Mouse (Mus musculus): ENCODE data around the gene Gnat1.

Gnat1 gene

DNA sequence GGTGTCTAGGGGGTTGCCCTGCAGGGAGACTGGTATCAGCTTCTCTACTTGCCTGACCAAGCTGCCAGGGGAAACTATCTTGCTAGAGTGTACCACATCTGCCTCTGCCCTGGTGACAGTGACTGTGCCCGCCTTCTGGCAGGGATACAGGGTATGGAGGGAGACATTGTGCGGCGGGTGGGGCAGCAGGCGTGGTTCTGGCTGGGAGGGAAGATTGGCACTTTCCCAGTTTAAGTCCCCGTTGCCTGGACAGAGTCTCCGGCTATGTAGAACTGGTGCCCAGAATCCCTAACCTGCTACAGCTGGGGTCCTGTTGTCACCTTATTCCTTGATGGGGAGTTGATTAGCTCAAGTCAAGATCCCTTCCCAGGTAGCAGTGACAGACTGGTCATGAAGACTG, 47.0 kb downstream of the Gnat1 start:
- in situ Hi-C loops (cut with MboI; ENCODE audit: unreplicated experiment in 2 of 2): loop anchor here in 1 of 2 experiments (25.0 kb wide), 1 partner anchor 430 kb away; the partner anchor contains the start of gene Amigo3

- in situ Hi-C loops (cut with MboI; ENCODE audit: unreplicated experiment in 2 of 2): loop anchor here in 1 of 2 experiments (25.0 kb wide), 1 partner anchor 430 kb away; the partner anchor contains the start of gene Amigo3
These were observed 47.7 kb downstream of the Gnat1 start for GRCm38 (mm10) chr9:107631861-107632260.

DNA sequence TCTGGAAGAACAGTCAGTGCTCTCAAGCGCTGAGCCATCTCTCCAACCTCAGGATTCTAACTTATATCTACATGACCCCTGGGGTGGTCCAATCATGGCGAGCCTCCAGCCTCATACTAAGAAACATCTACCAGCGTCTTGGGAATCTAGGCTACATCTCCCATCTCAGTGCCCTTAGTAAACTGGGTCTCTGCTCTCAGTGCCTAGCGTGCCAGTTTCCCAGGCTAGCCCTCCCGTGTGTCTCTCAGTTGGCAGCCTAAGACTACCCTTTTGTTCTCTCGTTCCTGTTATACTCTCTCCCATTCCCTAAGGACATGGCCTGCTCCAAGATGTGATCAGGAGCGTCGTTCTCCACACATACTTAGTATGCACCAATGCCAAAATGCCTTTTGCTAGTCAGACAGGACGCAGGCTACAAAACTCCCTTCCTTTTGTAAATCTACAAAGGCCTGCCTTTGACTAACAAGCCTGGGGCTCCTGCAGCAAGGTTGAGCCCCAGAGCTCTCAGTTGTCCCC, 48.1 kb downstream of the Gnat1 start:
- in situ Hi-C loops (cut with MboI; ENCODE audit: unreplicated experiment in 2 of 2): loop anchor here in 1 of 2 experiments (25.0 kb wide), 1 partner anchor 431 kb away; the partner anchor contains the start of gene Amigo3

GRCm38 (mm10) chr9:107630576-107630975, 48.9 kb downstream of the Gnat1 start:
- in situ Hi-C loops (cut with MboI; ENCODE audit: unreplicated experiment in 2 of 2): loop anchor here in 1 of 2 experiments (25.0 kb wide), 1 partner anchor 432 kb away; the partner anchor contains the start of gene Amigo3

DNA sequence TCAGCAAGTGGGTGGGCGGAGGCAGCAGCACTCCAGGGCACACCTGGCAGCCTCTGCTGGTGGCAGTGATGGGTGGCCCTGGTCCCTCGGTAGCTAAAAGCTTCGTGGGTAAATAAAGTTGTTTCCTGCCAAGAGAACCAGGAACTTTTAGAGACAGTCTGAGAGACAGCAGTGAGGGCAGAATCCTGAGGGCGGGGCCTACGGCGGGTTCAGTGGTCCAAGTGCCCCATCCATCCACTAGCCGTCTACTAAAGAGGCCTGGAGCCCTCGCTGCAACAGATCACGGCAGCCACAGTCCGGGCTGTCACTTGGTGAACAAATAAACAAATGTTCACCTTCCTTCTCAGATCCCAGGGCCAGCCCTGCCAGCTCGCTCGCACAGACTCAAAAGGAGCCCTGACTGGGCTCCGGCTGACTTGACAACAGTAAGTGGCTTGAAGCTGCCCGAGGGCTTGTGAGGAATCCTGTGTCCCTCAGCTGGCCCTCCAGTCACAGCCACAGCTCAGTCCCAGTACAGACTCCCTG, 49.5 kb downstream of the Gnat1 start:
- in situ Hi-C loops (cut with MboI; ENCODE audit: unreplicated experiment in 2 of 2): loop anchor here in 1 of 2 experiments (25.0 kb wide), 1 partner anchor 432 kb away; the partner anchor contains the start of gene Amigo3

GRCm38 (mm10) chr9:107629411-107629730, 50.1 kb downstream of the Gnat1 start:
- in situ Hi-C loops (cut with MboI; ENCODE audit: unreplicated experiment in 2 of 2): loop anchor here in 1 of 2 experiments (25.0 kb wide), 1 partner anchor 433 kb away; the partner anchor contains the start of gene Amigo3

GRCm38 (mm10) chr9:107628721-107629410, 50.6 kb downstream of the Gnat1 start:
- in situ Hi-C loops (cut with MboI; ENCODE audit: unreplicated experiment in 2 of 2): loop anchor here in 1 of 2 experiments (25.0 kb wide), 1 partner anchor 433 kb away; the partner anchor contains the start of gene Amigo3

- in situ Hi-C loops (cut with MboI; ENCODE audit: unreplicated experiment in 2 of 2): loop anchor here in 1 of 2 experiments (25.0 kb wide), 1 partner anchor 435 kb away; the partner anchor contains the start of gene Amigo3
These were observed 51.9 kb downstream of the Gnat1 start for GRCm38 (mm10) chr9:107627387-107628255.

DNA sequence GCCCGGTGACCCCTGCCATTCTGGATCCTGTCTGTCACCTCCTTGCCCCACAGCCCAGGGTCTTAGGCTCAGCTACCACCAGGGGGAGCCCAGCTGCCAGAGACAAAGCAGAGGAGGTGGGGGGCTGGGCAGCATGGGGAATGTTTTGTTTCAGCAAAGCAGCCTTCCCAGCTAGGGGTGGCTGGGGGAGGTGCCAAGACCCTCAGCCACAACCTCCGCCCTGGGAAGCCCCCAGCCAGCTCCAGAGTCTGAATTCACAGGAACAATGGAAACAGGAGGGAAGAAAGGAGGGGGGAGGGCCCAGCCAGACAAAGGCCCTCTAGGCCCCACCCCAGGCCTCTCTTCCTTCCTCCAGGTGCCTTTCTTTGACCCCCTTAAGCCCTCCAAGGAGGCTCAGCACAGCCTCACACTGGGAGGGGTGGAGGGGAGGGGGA, 52.7 kb downstream of the Gnat1 start:
- in situ Hi-C loops (cut with MboI; ENCODE audit: unreplicated experiment in 2 of 2): loop anchor here in 1 of 2 experiments (25.0 kb wide), 1 partner anchor 435 kb away; the partner anchor contains the start of gene Amigo3

DNA sequence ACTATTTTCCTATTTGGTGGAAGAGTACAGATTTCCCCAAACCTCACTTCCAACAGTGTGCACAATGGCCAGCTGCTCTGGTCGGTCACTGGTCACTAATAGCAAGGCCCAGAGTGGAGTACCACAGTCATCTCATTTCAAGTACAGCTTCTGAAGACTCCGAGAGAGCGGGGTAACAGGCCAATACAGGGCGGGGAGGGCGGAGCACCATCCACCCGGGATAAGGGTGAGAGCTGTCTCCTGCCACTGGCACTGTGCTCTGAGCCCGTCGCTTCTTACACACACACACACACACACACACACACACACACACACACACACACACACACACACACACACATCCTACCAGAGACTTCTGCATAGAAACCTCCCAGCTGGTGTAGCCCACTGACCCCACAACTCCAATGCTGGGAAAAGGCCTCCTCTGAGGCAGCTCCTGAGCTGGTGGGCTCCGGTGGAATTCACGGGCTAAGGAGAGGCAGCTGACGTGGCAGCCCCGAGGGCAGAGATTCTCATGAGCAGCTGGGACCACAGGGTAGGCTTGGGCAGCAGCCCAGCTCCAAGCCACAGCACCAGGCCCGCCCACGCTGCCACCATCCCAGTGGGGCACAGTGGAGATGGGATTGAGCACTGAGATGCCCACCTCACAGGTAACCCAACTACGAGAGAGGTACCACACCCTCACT, 53.2 kb downstream of the Gnat1 start:
- in situ Hi-C loops (cut with MboI; ENCODE audit: unreplicated experiment in 2 of 2): loop anchor here in 1 of 2 experiments (25.0 kb wide), 1 partner anchor 436 kb away; the partner anchor contains the start of gene Amigo3

GRCm38 (mm10) chr9:107625351-107626128, 54.0 kb downstream of the Gnat1 start:
- in situ Hi-C loops (cut with MboI; ENCODE audit: unreplicated experiment in 2 of 2): loop anchor here in 1 of 2 experiments (25.0 kb wide), 1 partner anchor 437 kb away; the partner anchor contains the start of gene Amigo3

DNA sequence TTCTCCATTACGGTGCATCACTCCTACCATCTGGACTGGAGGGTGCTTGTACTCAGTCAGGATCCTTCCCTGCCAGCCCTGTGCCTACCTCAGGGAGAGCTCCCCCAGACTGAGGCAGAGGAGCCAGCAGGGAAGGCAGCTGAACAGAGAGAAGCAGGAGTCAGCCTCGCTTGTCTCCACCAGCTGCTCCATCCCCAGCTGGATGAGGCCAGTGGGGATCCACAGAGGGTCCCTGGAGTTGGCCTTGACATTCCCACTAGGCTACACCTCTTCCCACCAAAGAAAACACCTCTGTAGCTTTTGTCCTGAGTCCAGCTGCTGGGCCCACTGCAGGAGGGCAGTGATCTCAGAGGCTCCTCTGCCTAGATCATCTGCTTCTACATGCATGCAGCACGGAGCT, 54.6 kb downstream of the Gnat1 start:
- in situ Hi-C loops (cut with MboI; ENCODE audit: unreplicated experiment in 2 of 2): loop anchor here in 1 of 2 experiments (25.0 kb wide), 1 partner anchor 437 kb away; the partner anchor contains the start of gene Amigo3

- in situ Hi-C loops (cut with MboI; ENCODE audit: unreplicated experiment in 2 of 2): no loop called here
These were observed 55.0 kb downstream of the Gnat1 start for GRCm38 (mm10) chr9:107624539-107624938.

Measured in v-Abl transformed pro-B cells (cell line).